Mouse (Mus musculus): ENCODE data around the gene Msto1.

DNA sequence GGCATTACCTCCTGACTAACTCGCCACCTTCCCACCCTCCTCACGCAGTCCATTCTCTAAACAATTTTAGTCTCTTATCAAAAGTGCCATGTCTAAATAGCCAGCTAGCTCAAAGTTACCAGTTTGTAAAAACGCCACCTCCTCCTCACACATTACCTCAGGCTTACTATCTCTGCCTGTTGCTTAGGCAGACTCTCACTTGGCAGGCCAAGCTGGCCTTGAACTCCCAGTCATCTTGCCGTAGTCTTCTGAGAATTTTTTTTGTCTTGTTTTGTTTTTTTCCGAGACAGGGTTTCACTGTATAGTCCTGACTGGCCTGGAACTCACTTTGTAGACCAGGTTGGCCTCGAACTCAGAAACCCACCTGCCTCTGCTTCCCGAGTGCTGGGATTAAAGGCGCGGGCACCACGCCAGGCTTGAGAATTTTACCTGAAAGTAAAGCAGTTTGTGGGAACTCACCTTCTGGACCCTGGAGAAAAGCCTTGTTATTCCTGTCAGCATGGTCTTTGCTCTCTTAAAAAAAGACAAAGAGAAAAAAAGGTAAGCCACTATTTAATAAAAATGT lies 28.6 kb upstream of the Msto1 start:
- no peak for TF ChIP-seq POLR2A (IDR thresholded peaks at IDR 0.05; ENCODE audit: extremely low read depth, insufficient read depth, low read length)
- TF ChIP-seq CTCF (IDR thresholded peaks at IDR 0.05; ENCODE audit: extremely low read depth, insufficient read depth, low read length), result no peak

Measured in cortical plate, adult 2 months (tissue).